Mouse (Mus musculus) left cerebral cortex, postnatal 36 days (tissue): ENCODE measurements at regions not wholly inside any gene's neighbourhood (a gene's known extent, or its start where the extent isn't known, plus 50 kb on each side); places are given as distances from the start of the nearest gene placed in this dataset.

Experiments
- DNase-seq, 2 experiments: peaks; one replicate each; pipeline ENCODE4 v3.0.0; 2021 to 2022; ENCODE audit warnings: low spot score in 2 of 2, mixed read lengths in 1 of 2
- intact Hi-C: fragments of 180-260 bp; cut with DNase I; formaldehyde crosslinking; loops from one replicate; pipeline ENCODE4 v1.15.1; 2025

DNA sequence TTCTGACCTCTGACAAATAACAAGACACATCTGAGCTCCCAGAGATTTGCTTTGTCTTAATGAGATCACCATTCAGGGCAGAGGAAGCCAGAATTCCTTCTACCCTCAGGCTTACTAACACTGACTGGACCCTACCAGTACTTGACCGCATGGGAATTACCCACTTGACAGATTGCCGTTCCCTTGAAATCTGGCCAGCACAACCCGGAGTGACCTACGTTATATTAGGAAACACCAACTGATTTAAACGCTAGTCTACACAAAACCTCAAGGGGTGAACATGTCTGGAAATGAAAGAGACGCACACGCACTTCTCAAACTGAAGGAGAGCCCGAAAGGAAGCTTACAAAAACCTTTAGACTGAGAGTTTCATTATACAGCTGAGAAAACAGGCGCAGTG is 69.8 kb upstream of the Foxn2 start:
- intact Hi-C loops = no loop called here
- DNase-seq = no peak

DNA sequence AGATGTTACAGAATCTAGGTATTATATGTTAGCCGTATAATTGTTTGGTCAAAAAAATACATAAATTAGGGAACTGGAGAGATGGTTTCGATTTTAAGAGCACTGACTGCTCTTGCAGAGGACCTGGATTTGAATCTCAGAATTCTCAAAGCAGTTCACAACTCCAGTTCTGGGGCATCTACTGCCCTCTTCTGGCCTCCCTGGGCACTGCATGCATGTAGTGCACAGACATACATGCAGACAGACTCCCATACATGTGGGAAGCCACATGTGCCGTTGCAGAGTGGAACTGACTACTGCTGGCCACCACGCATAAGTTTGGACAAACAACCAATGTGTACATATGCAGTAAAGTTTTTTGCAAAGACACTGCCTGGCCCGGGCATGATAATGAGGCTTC is 62.0 kb upstream of the Foxn2 start:
- intact Hi-C loops = no loop called here
- DNase-seq = no peak

DNA sequence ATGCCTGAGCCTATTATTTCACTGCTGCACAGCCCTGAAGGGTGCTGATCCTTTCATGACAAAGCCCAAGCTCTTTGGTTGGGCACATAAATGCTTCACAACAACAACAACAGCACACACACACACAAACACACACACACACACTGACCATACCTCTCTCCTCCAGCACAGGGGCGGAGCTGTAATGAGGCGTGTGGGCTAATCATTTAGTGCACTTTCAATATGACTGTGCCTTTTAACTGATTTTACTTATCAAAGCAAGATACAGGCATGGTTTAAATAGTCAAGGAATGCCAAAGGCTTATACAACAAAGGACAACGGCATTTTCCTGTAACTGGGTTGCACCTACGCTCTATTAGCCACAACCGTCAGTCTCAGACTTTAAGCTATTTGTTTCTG is 61.1 kb upstream of the Foxn2 start:
- intact Hi-C loops = no loop called here

DNA sequence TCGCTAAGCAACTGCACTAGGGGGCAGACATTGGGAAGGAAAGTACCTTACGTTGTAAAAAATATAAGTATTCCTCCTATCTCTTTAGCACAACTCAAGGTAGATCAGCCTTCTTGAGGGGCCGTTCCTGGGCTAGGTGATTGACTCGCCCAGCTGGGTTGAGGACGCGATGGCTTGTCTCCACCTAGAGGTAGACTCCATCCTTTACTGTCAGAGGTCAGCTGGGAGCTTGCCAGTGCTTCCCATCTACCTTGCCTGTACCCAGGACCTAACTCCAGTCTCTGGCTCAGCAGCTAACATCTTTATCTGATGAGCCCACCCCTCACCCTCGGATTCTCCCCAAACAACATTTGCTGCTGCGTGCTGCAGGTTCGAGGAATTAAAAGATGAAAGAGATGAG is 59.4 kb upstream of the Foxn2 start:
- no peak for DNase-seq
- intact Hi-C loops = no loop called here

More for the DNA sequence above, 61.1 kb upstream of the Foxn2 start:
- no peak for DNase-seq

DNA sequence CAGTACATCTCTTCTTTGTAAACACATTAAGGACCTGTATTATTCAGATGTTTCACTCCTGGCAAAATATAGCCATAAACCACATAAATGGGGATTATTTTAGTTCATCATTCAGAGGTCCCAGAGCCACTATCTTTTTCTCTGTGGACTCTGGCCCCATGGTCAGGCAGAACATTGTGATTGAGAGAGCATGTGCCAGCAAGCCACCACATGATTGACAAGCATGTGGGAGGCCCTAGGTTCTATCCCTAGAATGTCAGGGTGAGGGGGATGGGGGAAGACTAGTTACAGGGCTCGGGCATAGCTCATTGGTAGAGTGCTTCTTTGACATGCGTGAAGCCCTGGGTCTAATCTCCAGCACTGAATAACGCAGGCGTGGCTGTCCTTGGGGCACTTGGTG is 57.1 kb upstream of the Foxn2 start:
- no peak for DNase-seq
- intact Hi-C loops = no loop called here

DNA sequence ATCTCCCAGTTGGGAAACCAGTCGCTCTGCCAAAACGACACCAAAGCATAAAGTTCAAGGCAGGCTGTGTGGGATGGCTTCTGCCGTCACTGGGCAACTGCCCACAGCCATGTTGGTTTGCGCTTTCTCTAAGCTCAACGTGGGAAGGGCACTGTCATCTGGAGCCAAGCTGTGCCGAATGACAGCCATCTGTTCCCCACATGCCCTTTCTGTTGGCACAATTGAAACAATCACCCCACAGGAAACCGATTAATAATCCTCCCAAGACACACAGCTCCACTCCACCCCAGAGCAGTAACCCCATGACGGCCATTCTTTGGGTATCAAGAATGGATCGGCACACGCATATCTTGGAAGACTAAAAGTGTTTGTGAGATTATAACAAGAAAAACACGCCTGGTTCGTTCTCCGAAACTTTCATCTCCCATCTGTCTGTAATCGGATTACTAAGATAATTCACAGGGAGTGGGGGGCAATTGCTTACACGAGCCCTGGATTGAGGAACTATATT is 52.0 kb upstream of the Foxn2 start:
- intact Hi-C loops = no loop called here
- peak; percentile 7 to 29 for DNase-seq

DNA sequence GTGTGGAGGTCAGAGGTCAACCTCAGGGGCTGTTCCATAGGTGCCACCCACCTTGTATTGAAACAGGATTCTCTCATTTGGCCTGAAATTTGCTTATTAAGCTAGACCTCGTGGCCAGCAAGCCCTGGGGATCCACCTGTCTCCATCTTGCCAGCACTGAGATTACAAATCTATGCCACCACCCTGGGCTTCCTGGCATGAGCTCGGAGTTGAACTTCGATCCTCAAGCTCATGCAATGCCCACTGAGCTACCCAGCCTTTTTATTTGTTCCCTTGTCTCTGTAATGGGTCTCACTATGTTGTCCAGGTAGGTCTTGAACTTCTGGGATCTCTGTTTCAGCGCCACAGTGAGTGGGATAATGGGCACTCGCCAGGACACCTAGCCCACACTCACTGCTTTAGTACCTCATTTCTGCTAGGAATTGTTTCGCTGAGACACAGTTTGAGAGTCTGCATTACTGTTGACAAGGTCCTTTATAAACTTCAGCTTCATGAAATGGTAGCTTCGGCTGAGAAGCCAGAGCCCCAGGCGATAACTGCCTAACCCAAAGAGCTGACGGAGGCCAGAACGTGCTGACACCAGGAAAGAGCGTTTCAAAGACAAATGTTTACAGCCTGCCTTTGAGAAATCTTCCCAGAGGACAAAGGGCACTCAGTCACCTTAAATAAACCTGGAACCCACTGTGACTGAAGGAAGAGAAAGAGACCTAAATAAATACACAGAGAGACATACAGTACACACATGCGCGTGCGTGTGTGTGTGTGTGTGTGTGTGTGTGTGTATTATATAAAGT is 50.6 kb upstream of the Foxn2 start:
- DNase-seq = no peak
- intact Hi-C loops = no loop called here
